8 mouse cellular contexts compared by ENCODE assay signal in genomic region chr12:55490722-55491449, GRCm38 (mm10). TPM values are rescaled to one million over a fixed set of nuclear protein-coding genes. Genes with fewer than 3 reads are reported as not detected.
DNase-seq lines count a peak whose midpoint lies in the region; ATAC-seq and TF ChIP-seq lines count a peak whose summit lies in the region.

No protein-coding gene starts in this region.

- TF ChIP-seq CTCF in kidney, adult 2 months (conservative IDR thresholded peaks at IDR 0.05; ENCODE audit: insufficient read depth, insufficient read length, low read depth, low read length): no peak

- DNase-seq in kidney, adult 2 months: peak; percentile 45
- no peak for DNase-seq in kidney, adult 9 months
- peak; percentile 27 for DNase-seq in T-cell, adult 2 months (ENCODE audit: low spot score)
- DNase-seq in forebrain, embryonic 14.5 days (ENCODE audit: low spot score): no peak
- peak; percentile 68 to 73 for DNase-seq in lung, adult 18-20 months
- DNase-seq in frontal cortex, postnatal 36 days (ENCODE audit: low spot score in 2 of 2): no peak

- H3K27ac ChIP-seq in kidney, adult 2 months (ENCODE audit: insufficient read depth, low read depth, low read length): peak overlapping the region; percentile 97
- no peak overlapping the region for H3K27ac ChIP-seq in forebrain, embryonic 14.5 days (ENCODE audit: low read depth, low read length)
- H3K27ac ChIP-seq in hindbrain, embryonic 13.5 days: peak overlapping the region; percentile 99
- H3K27ac ChIP-seq in stomach, embryonic 14.5 days (ENCODE audit: low read length): peak overlapping the region; percentile 100

- peak overlapping the region; percentile 96 for H3K4me3 ChIP-seq in kidney, adult 2 months (ENCODE audit: insufficient read depth, low read depth, low read length)
- peak overlapping the region; percentile 90 for H3K4me3 ChIP-seq in forebrain, embryonic 14.5 days (ENCODE audit: low read depth, low read length)
- peak overlapping the region; percentile 85 for H3K4me3 ChIP-seq in hindbrain, embryonic 13.5 days
- peak overlapping the region; percentile 81 for H3K4me3 ChIP-seq in stomach, embryonic 14.5 days (ENCODE audit: low read depth, low read length)

- no peaks in the 10 kb centered on the region for H3K27me3 ChIP-seq in kidney, adult 2 months (replicated peaks; ENCODE audit: control insufficient read depth, insufficient read depth, low read length)
- H3K27me3 ChIP-seq in forebrain, embryonic 14.5 days (replicated peaks; ENCODE audit: control insufficient read depth, insufficient read depth, low read length): no peaks in the 10 kb centered on the region
- no peaks in the 10 kb centered on the region for H3K27me3 ChIP-seq in hindbrain, embryonic 13.5 days
- H3K27me3 ChIP-seq in stomach, embryonic 14.5 days (ENCODE audit: control insufficient read depth, insufficient read depth, low read length): no peaks in the 10 kb centered on the region

- H3K4me1 ChIP-seq in kidney, adult 2 months (ENCODE audit: control insufficient read depth, insufficient read depth, low read length): peaks cover 26% of the 10 kb centered on the region
- H3K4me1 ChIP-seq in forebrain, embryonic 14.5 days (ENCODE audit: control insufficient read depth, insufficient read depth, low read length): peaks cover 6% of the 10 kb centered on the region; the same call in 1 of the 2 replicates
- peaks cover 32% of the 10 kb centered on the region for H3K4me1 ChIP-seq in hindbrain, embryonic 13.5 days (replicated peaks)
- H3K4me1 ChIP-seq in stomach, embryonic 14.5 days (ENCODE audit: control insufficient read depth, insufficient read depth, low read length): peaks cover 21% of the 10 kb centered on the region; the same call in 1 of the 2 replicates

- TF ChIP-seq POLR2A in kidney, adult 2 months (IDR thresholded peaks at IDR 0.05; ENCODE audit: low read depth, low read length): no peak

- no peak for ATAC-seq in forebrain, embryonic 14.5 days
- ATAC-seq in hindbrain, embryonic 13.5 days (ENCODE audit: low FRiP score): no peak
- ATAC-seq in stomach, embryonic 14.5 days (ENCODE audit: insufficient number of reproducible peaks, insufficient read depth, low FRiP score, low read depth): no peak

- peak overlapping the region; percentile 97 for H3K9ac ChIP-seq in forebrain, embryonic 14.5 days (ENCODE audit: low read length)
- H3K9ac ChIP-seq in hindbrain, embryonic 13.5 days: peak overlapping the region; percentile 96
- H3K9ac ChIP-seq in stomach, embryonic 14.5 days (replicated peaks; ENCODE audit: low read depth, low read length): peak overlapping the region; percentile 92

- H3K36me3 ChIP-seq in kidney, adult 2 months (ENCODE audit: control insufficient read depth, insufficient read depth, low read length): peaks cover 17% of the 10 kb centered on the region
- H3K36me3 ChIP-seq in forebrain, embryonic 14.5 days (ENCODE audit: control insufficient read depth, insufficient read depth, low read length): peaks cover 32% of the 10 kb centered on the region
- H3K36me3 ChIP-seq in hindbrain, embryonic 13.5 days: peaks cover 47% of the 10 kb centered on the region
- H3K36me3 ChIP-seq in stomach, embryonic 14.5 days (ENCODE audit: control insufficient read depth, insufficient read depth, low read length): peaks cover 35% of the 10 kb centered on the region

- no peaks in the 10 kb centered on the region for H3K9me3 ChIP-seq in forebrain, embryonic 14.5 days (replicated peaks; ENCODE audit: control insufficient read depth, low read length)
- no peaks in the 10 kb centered on the region for H3K9me3 ChIP-seq in hindbrain, embryonic 13.5 days
- no peaks in the 10 kb centered on the region for H3K9me3 ChIP-seq in stomach, embryonic 14.5 days (ENCODE audit: control insufficient read depth, low read depth, low read length)

- 54% methylated on average over 13 of the region's 13 CpGs for WGBS in kidney, adult 2 months
- 90% methylated on average over 13 of the region's 13 CpGs for WGBS in forebrain, embryonic 14.5 days
- WGBS in hindbrain, embryonic 13.5 days: 89% methylated on average over 13 of the region's 13 CpGs
- WGBS in stomach, embryonic 14.5 days: 69% methylated on average over 13 of the region's 13 CpGs

- peak overlapping the region; percentile 82 for H3K4me2 ChIP-seq in forebrain, embryonic 14.5 days (ENCODE audit: low read length)
- peak overlapping the region; percentile 82 for H3K4me2 ChIP-seq in hindbrain, embryonic 13.5 days
- H3K4me2 ChIP-seq in stomach, embryonic 14.5 days (replicated peaks; ENCODE audit: low read depth, low read length): peak overlapping the region; percentile 91

RNA-seq across cellular contexts. Expression of gene Nfkbia, which starts 1.6 kb away (rescaled TPM):
- polyA plus RNA-seq in kidney, adult 2 months (2012; rRNA removed): 90.0 and 93.3 TPM in 2 replicates
- polyA plus RNA-seq in forebrain, embryonic 14.5 days (2014; fragmentation: Nextera tagmentation; extraction: Ambion mirVana): 40.0 and 49.7 TPM in 2 replicates
- polyA plus RNA-seq in hindbrain, embryonic 13.5 days (2015; fragmentation: Nextera tagmentation; extraction: Ambion mirVana): 55.3 and 60.7 TPM in 2 replicates
- 91.8 and 95.4 TPM in 2 replicates for polyA plus RNA-seq in stomach, embryonic 14.5 days (2014; fragmentation: Nextera tagmentation; extraction: Ambion mirVana)

Comparison
In these comparisons a context has a peak if more than half of its experiments do, and no peak if none do; other contexts are left out.
1. DNase-seq: peak in kidney, adult 2 months (single experiment), T-cell, adult 2 months (single experiment) and lung, adult 18-20 months (2 of 2); none in kidney, adult 9 months (single experiment), forebrain, embryonic 14.5 days (single experiment) and frontal cortex, postnatal 36 days (0 of 2).
2. Peak in every context shown above with its lines, with median percentiles within 50 percentile points of each other: H3K4me3 ChIP-seq, H3K4me2 ChIP-seq and H3K9ac ChIP-seq.